Mouse (Mus musculus): Measurements from ENCODE around the gene Cnot8.

DNA sequence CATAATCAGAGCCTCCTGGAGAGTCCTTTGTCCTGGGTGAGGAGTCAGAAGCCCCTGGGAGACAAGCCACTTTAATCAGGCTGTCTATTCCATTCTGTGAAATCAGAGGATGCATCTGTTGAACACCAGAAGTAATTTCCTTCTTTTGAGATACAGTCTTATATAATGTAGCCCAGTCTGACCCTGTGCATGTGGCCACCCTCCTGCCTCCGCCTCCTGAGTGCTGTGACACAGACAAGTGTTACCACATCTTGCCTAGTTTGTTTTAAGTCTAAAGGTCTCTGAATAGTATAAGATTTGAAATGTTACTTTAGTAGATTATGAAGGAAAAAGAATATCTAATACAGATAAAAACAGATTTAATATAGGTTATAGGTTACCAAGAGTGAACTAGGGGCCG lies 3.9 kb upstream of the Cnot8 start:
- TF ChIP-seq POLR2A (IDR thresholded peaks at IDR 0.05; ENCODE audit: insufficient read depth, low read depth, low read length), result no peak
- TF ChIP-seq CTCF (IDR thresholded peaks at IDR 0.05), result no peak
- no peak for TF ChIP-seq EP300 (IDR thresholded peaks at IDR 0.05; ENCODE audit: insufficient read depth, low read depth, low read length)

All from heart, adult 2 months (tissue).